Mouse (Mus musculus): ENCODE results near the gene Cox20.

GRCm38 (mm10) chr1:178342612-178343011, 23.7 kb downstream of the Cox20 start:
- no peak for TF ChIP-seq EP300 (IDR thresholded peaks at IDR 0.05; ENCODE audit: low read depth)
- no peak for TF ChIP-seq CTCF (IDR thresholded peaks at IDR 0.05; ENCODE audit: low read depth)
